Mouse (Mus musculus): ENCODE results near the gene Lclat1.

DNA sequence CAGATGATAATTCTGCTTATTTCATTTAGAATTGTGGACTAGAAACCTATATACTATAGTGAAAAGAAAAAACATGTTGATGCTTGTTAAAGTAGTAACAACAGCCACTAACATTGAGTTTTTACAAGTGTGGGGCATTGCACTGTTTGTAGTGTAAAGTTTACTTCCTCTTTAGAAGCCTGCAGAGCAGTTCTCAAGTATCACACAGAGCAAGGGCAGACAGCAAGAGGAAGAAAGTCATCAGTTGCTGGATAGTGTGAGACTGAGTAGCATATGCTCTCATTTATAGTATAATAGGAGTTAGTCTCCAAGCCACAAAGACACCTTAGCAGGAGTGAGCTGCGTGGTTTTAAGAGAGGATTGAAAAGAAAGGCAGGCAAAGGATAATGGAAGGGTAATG, 89.9 kb downstream of the Lclat1 start:
- TF ChIP-seq POLR2AphosphoS2 (IDR thresholded peaks at IDR 0.05; ENCODE audit: low read length) = no peak
- TF ChIP-seq POLR2A (IDR thresholded peaks at IDR 0.05; ENCODE audit: control insufficient read depth in 1 of 2, insufficient read depth in 1 of 2, low read depth in 1 of 2, low read length in 2 of 2, poor library complexity in 1 of 2) = no peak
- TF ChIP-seq POLR2AphosphoS5 (IDR thresholded peaks at IDR 0.05; ENCODE audit: borderline replicate concordance, low read depth, low read length) = no peak
- TF ChIP-seq ZNF384 (IDR thresholded peaks at IDR 0.05; ENCODE audit: low read depth, low read length) = no peak
- no peak for TF ChIP-seq GABPA (IDR thresholded peaks at IDR 0.05; ENCODE audit: low read depth, low read length)
- TF ChIP-seq CHD1 (IDR thresholded peaks at IDR 0.05; ENCODE audit: low read depth, low read length) = no peak
- no peak for TF ChIP-seq JUND (IDR thresholded peaks at IDR 0.05; ENCODE audit: low read depth, low read length)
- no peak for TF ChIP-seq CTCF (IDR thresholded peaks at IDR 0.05 in 2 of 3, conservative IDR thresholded peaks at IDR 0.05 in 1 of 3; ENCODE audit: control insufficient read depth in 1 of 3, insufficient read depth in 1 of 3, low read depth in 2 of 3, low read length in 3 of 3, poor library complexity in 1 of 3, severe bottlenecking in 1 of 3)
- TF ChIP-seq ZKSCAN1 (IDR thresholded peaks at IDR 0.05; ENCODE audit: low read depth, low read length) = no peak
- TF ChIP-seq KAT2A (conservative IDR thresholded peaks at IDR 0.05; ENCODE audit: low read depth, low read length) = no peak
- TF ChIP-seq BHLHE40 (IDR thresholded peaks at IDR 0.05; ENCODE audit: borderline replicate concordance, low read depth, low read length) = no peak
- TF ChIP-seq MAX (IDR thresholded peaks at IDR 0.05; ENCODE audit: low read length) = no peak
- no peak for TF ChIP-seq RAD21 (IDR thresholded peaks at IDR 0.05; ENCODE audit: low read depth, low read length)

Data from MEL (cell line).